Mouse (Mus musculus) layer of hippocampus, adult 2 months (tissue): ENCODE measurements around the gene Racgap1. TPM values are rescaled to one million over a fixed set of nuclear protein-coding genes. Genes with fewer than 3 reads are reported as not detected.
A peak's percentile ranks its signal among the peaks of the same experiment; 100 is the strongest.

Experiments used
- DNase-seq, 2 experiments: peaks; one replicate each; pipeline ENCODE4 v3.0.0; 2022; ENCODE audit warnings: low spot score in 2 of 2
- H3K27ac ChIP-seq: fragments of 200-600 bp; 2 replicates; pipeline ENCODE4 v1.8.1; 2022
- H3K4me3 ChIP-seq: fragments of 200-600 bp; 2 replicates; pipeline ENCODE4 v1.8.1; 2022; ENCODE audit warnings: mild to moderate bottlenecking
- CTCF ChIP-seq: fragments of 200-600 bp; conservative IDR thresholded peaks from 2 replicates; pipeline ENCODE4 v1.8.1; 2022; ENCODE audit warnings: antibody characterized with exemption, mild to moderate bottlenecking, moderate library complexity
- total RNA-seq, 2 experiments: library from RNA; stranded (reverse); gene quantifications; 2 replicates each; pipeline ENCODE4 v1.2.3; 2021

Gene Racgap1
- total RNA-seq, 2 experiments from 2014 or later: 5.0 to 5.2 TPM

GRCm38 (mm10) chr15:99585741-99586140 lies 65.7 kb downstream of the Racgap1 start:
- DNase-seq: no peak
- TF ChIP-seq CTCF: no peak
- no peak overlapping the region for H3K27ac ChIP-seq
- H3K4me3 ChIP-seq: no peak overlapping the region

- peak overlapping the region; percentile 23; the same call in 1 of the 2 replicates for H3K4me3 ChIP-seq
- H3K27ac ChIP-seq: no peak overlapping the region
- TF ChIP-seq CTCF: no peak
- no peak for DNase-seq
These were observed 66.9 kb downstream of the Racgap1 start for GRCm38 (mm10) chr15:99584407-99585202.

DNA sequence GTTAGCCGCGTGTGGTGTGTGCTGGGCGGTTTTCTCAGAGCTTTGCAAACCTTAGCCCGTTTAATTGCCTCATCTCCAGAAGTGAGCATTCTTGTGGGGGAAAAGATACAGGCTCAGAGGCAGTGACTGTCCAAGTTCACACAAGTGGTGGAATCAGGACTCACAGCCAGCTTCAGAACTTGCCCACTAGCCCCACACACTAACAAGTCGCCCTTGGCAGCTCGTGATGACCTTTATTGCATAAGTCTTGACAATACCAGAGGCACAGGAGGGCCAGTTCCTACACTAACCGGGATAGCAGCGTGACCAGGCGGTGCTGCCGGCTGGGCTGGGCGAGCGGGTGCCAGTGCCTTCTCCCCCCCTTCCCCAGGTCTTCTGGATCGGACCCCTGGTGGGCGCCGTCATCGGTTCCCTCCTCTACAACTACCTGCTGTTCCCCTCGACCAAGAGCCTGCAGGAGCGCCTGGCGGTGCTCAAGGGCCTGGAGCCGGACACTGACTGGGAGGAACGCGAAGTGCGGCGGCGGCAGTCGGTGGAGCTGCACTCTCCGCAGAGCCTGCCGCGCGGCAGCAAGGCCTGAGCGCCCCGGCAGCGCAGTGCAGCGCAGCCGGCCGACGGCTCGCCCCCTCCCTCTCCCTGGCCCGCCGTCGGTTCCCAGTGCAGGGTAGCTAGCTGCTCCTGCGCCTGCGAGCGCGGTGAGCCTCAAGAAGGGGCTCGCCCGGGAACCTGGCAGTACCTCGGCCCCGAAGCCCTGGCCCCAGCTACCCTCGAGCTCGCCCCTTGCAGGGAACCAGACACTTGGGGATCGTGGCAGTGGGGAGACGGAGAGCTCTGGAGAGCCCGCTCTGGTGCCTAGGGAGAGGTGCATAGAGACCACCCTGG lies 67.8 kb downstream of the Racgap1 start:
- no peak overlapping the region for H3K27ac ChIP-seq
- H3K4me3 ChIP-seq: peak overlapping the region; percentile 23; the same call in 1 of the 2 replicates
- peak; percentile 15; the same call in 1 of the 2 replicates for TF ChIP-seq CTCF
- no peak for DNase-seq

DNA sequence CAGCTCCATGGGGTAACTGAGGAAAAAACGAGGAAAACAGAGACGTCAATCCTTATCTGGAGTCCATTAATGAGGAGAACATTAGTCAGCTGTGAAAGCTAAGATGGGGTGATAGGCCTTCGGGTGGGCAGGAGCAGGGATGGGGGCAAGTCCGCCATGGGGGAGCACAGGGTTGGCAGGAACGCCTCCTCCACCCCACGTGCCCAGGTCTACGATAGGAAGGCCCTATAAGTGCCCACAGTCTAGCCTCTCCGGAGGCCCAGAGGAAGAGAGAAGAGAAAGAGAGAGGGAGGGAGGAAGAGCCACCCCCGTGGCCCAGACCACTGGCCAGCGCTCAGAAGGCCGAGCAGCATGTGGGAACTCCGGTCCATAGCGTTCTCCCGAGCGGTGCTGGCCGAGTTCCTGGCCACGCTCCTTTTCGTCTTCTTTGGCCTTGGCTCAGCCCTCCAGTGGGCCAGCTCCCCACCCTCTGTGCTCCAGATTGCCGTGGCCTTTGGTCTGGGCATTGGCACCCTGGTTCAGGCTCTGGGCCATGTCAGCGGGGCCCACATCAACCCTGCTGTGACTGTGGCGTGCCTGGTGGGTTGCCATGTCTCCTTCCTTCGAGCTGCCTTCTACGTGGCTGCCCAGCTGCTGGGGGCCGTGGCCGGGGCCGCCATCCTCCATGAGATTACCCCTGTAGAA lies 72.5 kb downstream of the Racgap1 start, which contains the start of gene Aqp2:
Gene Aqp2, plus strand, starts transcription at position 254 of the 684 bp plus-strand sequence.
- DNase-seq: no peak
- Histone ChIP-seq H3K27ac (no peak within 1 kb of the TSS), H3K4me3 (no peak within 1 kb of the TSS)
- no peak for TF ChIP-seq CTCF

Other genes starting within 250 kb of the Racgap1 start
- 10 to 100 TPM; 17.1 to 18.5 TPM for gene Nckap5l, start 193.9 kb downstream of the Racgap1 start, total RNA-seq
- gene Bcdin3d, start 176.9 kb downstream of the Racgap1 start, total RNA-seq: 1 to 10 TPM; 4.0 to 5.5 TPM
- 100 to 1,000 TPM; 394 to 431 TPM for gene Faim2, start 123.5 kb downstream of the Racgap1 start, total RNA-seq
- not detected for gene Aqp2, start 72.6 kb downstream of the Racgap1 start, total RNA-seq
- gene Aqp5, start 60.9 kb downstream of the Racgap1 start, total RNA-seq: not detected
- gene Aqp6, start 50.3 kb downstream of the Racgap1 start, total RNA-seq: under 1 TPM in 1 of 2 experiments, not detected in 1; 0.26 TPM
- gene Asic1, start 18.7 kb upstream of the Racgap1 start, total RNA-seq: 10 to 100 TPM; 33.9 to 37.3 TPM
- 100 to 1,000 TPM; 118 to 123 TPM for gene Smarcd1, start 50.5 kb upstream of the Racgap1 start, total RNA-seq
- gene Gm17349, start 53.8 kb upstream of the Racgap1 start, total RNA-seq: 1 to 10 TPM; 3.9 to 7.1 TPM
- 100 to 1,000 TPM; 142 to 148 TPM for gene Gpd1, start 65.9 kb upstream of the Racgap1 start, total RNA-seq
- gene Cox14, start 74.0 kb upstream of the Racgap1 start, total RNA-seq: 100 to 1,000 TPM; 113 to 125 TPM
- 10 to 100 TPM; 28.4 to 29.9 TPM for gene Cers5, start 121.2 kb upstream of the Racgap1 start, total RNA-seq
- gene Lima1, start 223.8 kb upstream of the Racgap1 start, total RNA-seq: 10 to 100 TPM; 11.0 to 12.1 TPM